Mouse (Mus musculus): ENCODE results near the gene Smim26.

Gene Smim26

GRCm38 (mm10) chr2:144637204-144637603 lies 43.4 kb downstream of the Smim26 start:
- DNase-seq (ENCODE audit: low spot score) = no peak

GRCm38 (mm10) chr2:144637671-144638395 lies 44.0 kb downstream of the Smim26 start:
- no peak for DNase-seq (ENCODE audit: low spot score)

- DNase-seq (ENCODE audit: low spot score) = peak; percentile 28
Measured at GRCm38 (mm10) chr2:144638719-144639118, 44.9 kb downstream of the Smim26 start.

GRCm38 (mm10) chr2:144640101-144640500 lies 46.2 kb downstream of the Smim26 start:
- DNase-seq (ENCODE audit: low spot score) = no peak

DNA sequence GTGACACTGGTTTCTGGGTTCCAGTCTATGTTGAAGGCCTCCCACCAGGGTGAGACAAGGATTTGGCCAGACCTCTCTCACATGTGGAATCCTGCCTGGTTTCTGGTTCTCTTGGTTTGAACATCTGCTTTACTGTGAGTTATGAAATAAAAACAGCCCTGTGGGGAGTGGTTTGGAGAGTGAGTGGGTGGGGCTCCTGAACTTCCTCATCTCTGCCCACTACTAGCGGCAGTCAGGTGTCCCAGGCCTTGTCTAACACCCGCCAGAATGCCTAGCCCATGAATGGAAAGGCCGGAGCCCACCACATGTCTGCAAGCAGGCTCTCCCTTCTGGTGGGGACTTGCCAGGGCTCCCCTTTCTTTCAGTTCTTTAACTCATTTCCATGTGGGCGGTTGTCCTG lies 48.1 kb downstream of the Smim26 start:
- DNase-seq (ENCODE audit: low spot score) = no peak
